Mouse (Mus musculus) ES-Bruce4 (cell line): ENCODE results near the gene Ces2h. TPM values are rescaled to one million over a fixed set of nuclear protein-coding genes. Genes with fewer than 3 reads are reported as not detected.

ENCODE experiments used
- H3K27ac ChIP-seq: 2 replicates; pipeline ENCODE4 v1.5.1; 2012; ENCODE audit warnings: low read length, inconsistent platforms; ENCODE audit not compliant: insufficient read depth
- H3K27me3 ChIP-seq: 2 replicates; pipeline ENCODE4 v1.6.1; 2012; ENCODE audit warnings: mild to moderate bottlenecking, low read length, inconsistent platforms; ENCODE audit not compliant: control insufficient read depth, poor library complexity, insufficient read depth, severe bottlenecking
- H3K36me3 ChIP-seq: 2 replicates; pipeline ENCODE4 v1.6.1; 2012; ENCODE audit warnings: inconsistent platforms, mild to moderate bottlenecking, low read length, moderate library complexity; ENCODE audit not compliant: control insufficient read depth, poor library complexity, insufficient read depth, severe bottlenecking
- H3K4me1 ChIP-seq: one replicate; pipeline ENCODE4 v1.8.1; 2011; ENCODE audit warnings: low read length; ENCODE audit not compliant: control insufficient read depth, insufficient read depth
- H3K4me3 ChIP-seq: 2 replicates; pipeline ENCODE4 v1.5.1; 2011; ENCODE audit warnings: low read depth, mild to moderate bottlenecking, low read length
- H3K9ac ChIP-seq: 2 replicates; pipeline ENCODE4 v1.6.1; 2012; ENCODE audit warnings: low read depth, mild to moderate bottlenecking, inconsistent platforms; ENCODE audit not compliant: poor library complexity, severe bottlenecking
- H3K9me3 ChIP-seq: replicated peaks from 2 replicates; pipeline ENCODE4 v1.6.1; 2012; ENCODE audit warnings: mild to moderate bottlenecking, low read length, inconsistent platforms; ENCODE audit not compliant: control insufficient read depth, poor library complexity, insufficient read depth, severe bottlenecking
- CTCF ChIP-seq: IDR thresholded peaks from one replicate; pipeline ENCODE4 v1.8.1; 2011; ENCODE audit warnings: low read depth, low read length
- EP300 ChIP-seq: IDR thresholded peaks from 2 replicates; pipeline ENCODE4 v1.6.1; 2011; ENCODE audit warnings: low read depth, low read length; ENCODE audit not compliant: insufficient read depth
- POLR2A ChIP-seq: IDR thresholded peaks from one replicate; pipeline ENCODE4 v1.8.1; 2011; ENCODE audit warnings: low read length; ENCODE audit not compliant: insufficient read depth
- polyA plus RNA-seq: library from polyadenylated mRNA; stranded (reverse); fragments of >200 nt; gene quantifications from 2 replicates; pipeline ENCODE4 v1.2.4, GENCODE M21; 2011; ENCODE audit warnings: low read depth; ENCODE audit not compliant: missing spikeins, insufficient read depth, insufficient read length

The Ces2h gene
- polyA plus RNA-seq, 1 experiment: not detected

DNA sequence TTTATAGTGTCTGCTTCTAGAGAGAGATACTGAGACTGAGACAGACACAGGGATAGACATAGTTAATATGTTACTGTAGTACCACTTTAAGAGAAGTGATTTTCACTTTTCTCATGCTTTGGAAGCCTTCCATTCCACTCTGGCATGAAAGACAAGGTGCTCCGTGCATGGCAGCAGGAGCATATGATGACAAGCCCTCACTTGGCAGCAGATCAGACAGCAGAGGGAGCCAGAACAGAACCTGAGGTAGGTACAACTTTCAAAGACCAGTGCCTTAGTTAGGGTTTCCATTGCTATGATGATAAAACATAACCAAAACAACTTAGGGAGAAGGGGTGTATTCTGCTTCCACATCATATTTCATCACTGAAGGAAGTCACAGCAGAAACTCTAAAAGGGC is 22.4 kb downstream of the Ces2h start:
- H3K4me1 ChIP-seq: no peaks in the 10 kb centered on the region
- TF ChIP-seq POLR2A: no peak
- TF ChIP-seq EP300: no peak
- TF ChIP-seq CTCF: no peak
- no peaks in the 10 kb centered on the region for H3K27me3 ChIP-seq
- H3K9ac ChIP-seq: no peak overlapping the region
- H3K27ac ChIP-seq: no peak overlapping the region
- H3K4me3 ChIP-seq: no peak overlapping the region
- H3K9me3 ChIP-seq: no peaks in the 10 kb centered on the region
- no peaks in the 10 kb centered on the region for H3K36me3 ChIP-seq

DNA sequence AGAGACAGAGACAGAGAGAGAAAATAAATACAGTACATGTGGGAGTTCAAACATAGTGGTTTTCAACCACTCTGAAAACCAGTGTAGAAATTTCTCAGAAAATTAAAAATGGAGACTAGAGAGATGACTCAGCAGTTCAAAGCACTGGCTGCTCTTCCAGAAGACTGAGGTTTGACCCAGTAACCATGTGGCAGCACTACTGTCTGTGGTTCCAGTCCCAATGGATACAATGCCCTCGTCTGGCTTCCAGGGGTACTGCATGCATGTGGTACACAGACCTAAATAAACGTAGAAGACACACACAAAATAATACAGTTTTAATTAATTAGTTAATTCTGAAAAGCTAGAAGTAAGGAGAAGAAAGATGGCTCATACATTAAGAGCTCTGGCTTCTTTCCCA is 24.4 kb downstream of the Ces2h start:
- no peaks in the 10 kb centered on the region for H3K36me3 ChIP-seq
- no peaks in the 10 kb centered on the region for H3K9me3 ChIP-seq
- TF ChIP-seq EP300 (no peak), CTCF (peak; percentile 57)
- H3K4me3 ChIP-seq: no peak overlapping the region
- H3K27ac ChIP-seq: no peak overlapping the region
- H3K9ac ChIP-seq: no peak overlapping the region
- no peaks in the 10 kb centered on the region for H3K27me3 ChIP-seq
- H3K4me1 ChIP-seq: no peaks in the 10 kb centered on the region

DNA sequence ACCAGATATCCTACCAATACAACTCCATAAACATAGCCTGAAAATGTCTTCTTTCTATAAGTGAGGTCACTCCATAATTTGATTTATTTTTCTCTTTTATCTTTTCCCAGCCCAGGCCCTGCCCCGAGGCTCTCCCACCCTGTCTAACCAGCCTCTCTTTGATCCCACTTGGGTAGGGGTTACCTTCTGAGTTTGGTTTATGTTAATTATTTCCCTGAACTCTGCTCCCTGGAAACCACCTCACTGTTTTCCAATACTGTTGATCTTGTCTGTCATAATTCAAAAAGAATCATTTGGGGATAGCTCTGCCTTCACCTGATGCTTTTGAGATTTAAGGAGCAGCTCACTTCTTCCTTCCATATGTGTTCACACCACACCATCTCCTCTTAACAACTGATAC is 42.9 kb downstream of the Ces2h start:
- Histone ChIP-seq H3K4me3 (no peak overlapping the region), H3K9ac (no peak overlapping the region), H3K4me1 (no peaks in the 10 kb centered on the region), H3K27me3 (no peaks in the 10 kb centered on the region; the same call in 1 of the 2 replicates), H3K9me3 (no peaks in the 10 kb centered on the region; the same call in 1 of the 2 replicates), H3K27ac (no peak overlapping the region), H3K36me3 (no peaks in the 10 kb centered on the region)
- TF ChIP-seq CTCF (no peak), EP300 (no peak), POLR2A (no peak)

- Histone ChIP-seq H3K4me1 (no peaks in the 10 kb centered on the region), H3K9ac (no peak overlapping the region), H3K4me3 (no peak overlapping the region), H3K36me3 (no peaks in the 10 kb centered on the region), H3K9me3 (no peaks in the 10 kb centered on the region), H3K27me3 (no peaks in the 10 kb centered on the region; the same call in 1 of the 2 replicates), H3K27ac (no peak overlapping the region)
- TF ChIP-seq POLR2A (no peak), CTCF (no peak), EP300 (no peak)
Observed at GRCm38 (mm10) chr8:105045824-105046401, 45.3 kb downstream of the Ces2h start.

- H3K36me3 ChIP-seq: no peaks in the 10 kb centered on the region
- no peaks in the 10 kb centered on the region; the same call in 1 of the 2 replicates for H3K27me3 ChIP-seq
- H3K27ac ChIP-seq: no peak within 1 kb of the TSS
- no peak for TF ChIP-seq POLR2A
- no peak for TF ChIP-seq CTCF
- TF ChIP-seq EP300: no peak
- H3K9me3 ChIP-seq: no peaks in the 10 kb centered on the region
- no peaks in the 10 kb centered on the region for H3K4me1 ChIP-seq
- H3K4me3 ChIP-seq: no peak within 1 kb of the TSS
- no peak within 1 kb of the TSS for H3K9ac ChIP-seq
Observed at GRCm38 (mm10) chr8:105048371-105048854, 47.8 kb downstream of the Ces2h start, which contains the start of gene Ces3a. Gene Ces3a (plus strand): TSS chr8:105048601.

DNA sequence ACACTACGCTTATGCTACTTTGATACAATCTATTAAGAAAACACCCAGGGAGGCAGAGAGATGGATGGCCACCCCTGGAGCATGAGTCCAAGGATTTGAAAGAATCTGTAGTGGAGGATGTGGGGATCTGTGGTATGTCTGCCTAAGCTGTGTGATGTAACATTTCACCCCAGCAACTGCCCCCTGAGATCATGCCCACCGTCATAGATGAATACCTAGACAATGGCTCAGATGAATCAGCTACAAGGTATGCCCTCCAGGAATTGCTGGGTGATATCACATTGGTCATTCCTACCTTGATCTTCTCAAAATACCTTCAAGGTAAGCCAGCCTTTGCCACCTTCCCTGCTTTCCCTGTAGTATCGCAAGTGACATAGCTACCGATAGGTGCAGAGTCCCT is 55.6 kb downstream of the Ces2h start:
- H3K4me3 ChIP-seq: no peak overlapping the region
- no peaks in the 10 kb centered on the region for H3K36me3 ChIP-seq
- H3K4me1 ChIP-seq: no peaks in the 10 kb centered on the region
- TF ChIP-seq CTCF (no peak), EP300 (no peak)
- no peak overlapping the region for H3K9ac ChIP-seq
- H3K27ac ChIP-seq: no peak overlapping the region
- H3K27me3 ChIP-seq: no peaks in the 10 kb centered on the region; the same call in 1 of the 2 replicates
- no peaks in the 10 kb centered on the region; the same call in 1 of the 2 replicates for H3K9me3 ChIP-seq
